Mouse (Mus musculus) inflammation-experienced regulatory T-cells, adult 16 weeks (primary cell): ENCODE data around the gene Helz2. TPM values are rescaled to one million over a fixed set of nuclear protein-coding genes. Genes with fewer than 3 reads are reported as not detected.

Experiments used
- polyA plus RNA-seq: library from polyadenylated mRNA; unstranded; fragments of 100-300 nt; shearing (Covaris generic); gene quantifications from one replicate; pipeline ENCODE4 v1.2.1, GENCODE M21; 2017

Helz2 gene
- 16.5 TPM for polyA plus RNA-seq

DNA sequence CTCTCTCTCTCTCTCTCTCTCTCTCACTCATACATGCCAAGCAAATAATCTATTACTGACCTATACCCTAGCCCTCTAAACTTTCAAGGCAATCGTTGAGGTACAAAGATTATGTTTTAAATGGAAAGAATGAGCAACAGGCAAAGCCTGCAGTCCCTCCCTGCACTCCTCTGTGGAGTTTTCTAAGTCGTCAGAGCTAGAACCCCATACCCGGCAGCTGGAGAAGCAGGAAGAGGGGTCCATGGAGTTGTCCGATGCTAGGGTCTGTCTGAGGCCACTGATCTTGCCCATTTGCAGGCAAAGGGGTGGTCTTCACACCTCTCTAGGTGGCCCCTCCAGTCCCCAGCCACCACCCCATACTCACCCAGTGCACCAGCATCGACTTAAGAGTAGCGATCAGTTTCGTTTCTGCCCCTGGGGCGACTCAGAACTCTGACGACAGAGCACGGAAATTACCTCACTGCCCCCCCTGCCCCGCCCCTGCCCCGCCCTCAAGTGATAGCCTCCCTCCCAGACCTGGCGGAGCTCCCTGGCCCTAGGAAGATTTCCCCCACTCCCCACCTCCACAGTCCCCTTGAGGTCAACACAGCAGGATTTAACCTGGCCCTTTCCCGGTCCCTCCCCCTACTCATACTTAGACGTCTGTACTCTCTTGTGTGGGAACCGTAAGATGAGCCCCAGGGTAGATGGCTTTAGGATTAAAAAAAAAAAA, at the start of gene Helz2:
Gene Helz2 (minus strand): TSS at position 426 of the 712 bp plus-strand sequence.

GRCm38 (mm10) chr2:181287958-181288350, 46.1 kb upstream of the Helz2 start, which contains the start of gene Gmeb2:
Gene Gmeb2 (minus strand): TSS chr2:181288035.

DNA sequence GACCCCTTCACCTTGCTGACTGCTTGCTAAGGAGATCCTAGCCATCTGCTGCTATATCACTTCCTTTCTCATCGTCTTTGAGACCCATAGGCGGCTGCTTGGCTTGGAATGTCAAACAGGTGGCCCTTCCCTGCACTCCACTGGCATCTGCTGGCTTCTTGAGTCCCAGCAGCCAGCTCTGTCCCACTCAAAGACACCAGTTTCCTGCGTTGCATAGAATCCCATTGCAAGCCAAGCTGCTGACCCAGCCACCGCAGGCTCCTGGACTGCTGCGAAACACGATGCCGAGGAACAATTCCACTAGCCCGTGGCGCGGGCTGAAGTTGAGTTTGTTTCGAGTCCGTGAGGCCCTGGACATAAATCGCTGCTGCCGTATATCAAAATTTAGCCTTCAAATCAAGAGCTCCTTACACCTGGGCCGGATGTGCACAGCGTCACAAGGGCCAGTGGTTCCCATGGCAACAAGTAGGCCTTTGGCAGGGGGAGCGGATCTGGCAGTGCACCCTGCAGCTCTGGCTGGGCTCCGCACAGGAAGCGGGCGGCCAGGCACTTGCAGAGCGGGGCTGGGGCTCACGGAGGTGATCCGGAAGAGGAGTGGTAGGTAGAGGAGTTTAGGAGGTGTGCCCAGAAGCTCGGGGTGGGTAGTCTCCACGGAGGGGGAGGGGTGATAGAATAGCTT, 22.1 kb downstream of the Helz2 start, which contains the start of gene Fndc11:
Gene Fndc11 (plus strand): TSS at position 476 of the 679 bp plus-strand sequence.

GRCm38 (mm10) chr2:181213021-181213445, 28.8 kb downstream of the Helz2 start, which contains the start of gene Srms:
Gene Srms (minus strand): TSS chr2:181213185.

GRCm38 (mm10) chr2:181202422-181202821, 39.4 kb downstream of the Helz2 start, which contains the start of gene Ptk6:
Gene Ptk6 (minus strand): TSS chr2:181202789.

DNA sequence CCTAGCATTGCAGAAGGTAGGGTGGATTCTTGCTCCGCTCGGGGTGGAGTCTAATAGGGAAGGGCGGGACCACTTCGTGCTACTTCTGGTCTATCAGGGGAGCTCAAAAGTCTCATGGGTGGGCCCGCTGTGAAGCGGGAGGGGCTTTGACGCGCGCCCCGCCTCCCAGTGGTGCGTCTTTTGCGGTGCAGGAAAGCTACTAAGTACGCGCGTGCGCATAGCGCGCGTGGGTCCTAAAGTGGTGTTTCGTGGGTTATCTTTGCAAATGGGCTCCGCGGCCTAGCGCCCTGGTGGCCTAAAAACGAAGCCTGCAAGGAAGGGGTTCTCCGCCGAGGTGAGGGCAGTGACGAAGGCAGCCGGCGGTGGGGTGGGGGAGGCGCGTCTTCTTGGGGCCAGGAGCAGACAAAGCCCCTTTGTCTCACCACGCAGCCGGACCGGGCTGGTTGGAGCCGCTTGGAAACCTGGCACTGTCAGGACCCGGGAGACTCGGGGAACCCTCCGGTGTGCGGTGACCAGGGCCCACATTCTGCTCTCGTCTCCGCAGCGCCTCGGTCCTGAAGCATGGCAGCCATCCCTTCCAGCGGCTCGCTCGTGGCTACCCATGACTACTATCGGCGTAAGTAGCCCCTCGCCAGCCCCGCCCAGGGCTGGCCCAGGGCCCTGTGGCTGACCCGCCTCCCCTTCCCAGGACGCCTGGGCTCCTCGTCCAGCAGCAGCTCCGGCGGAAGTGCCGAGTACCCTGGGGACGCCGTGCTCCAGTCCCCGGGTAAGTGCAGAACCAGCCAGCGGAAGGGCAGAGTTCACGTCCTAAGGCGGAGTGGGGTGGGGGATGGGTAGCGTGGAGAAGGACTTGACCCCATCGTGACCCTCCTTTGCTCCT, 54.5 kb downstream of the Helz2 start, which contains the start of gene Ppdpf:
Gene Ppdpf (plus strand): TSS at position 127 of the 880 bp plus-strand sequence.

Other genes starting within 250 kb of the Helz2 start
- not detected for gene Chrna4, start 198.5 kb downstream of the Helz2 start, polyA plus RNA-seq
- not detected for gene Kcnq2, start 106.7 kb downstream of the Helz2 start, polyA plus RNA-seq
- gene Eef1a2, start 85.0 kb downstream of the Helz2 start, polyA plus RNA-seq: not detected
- gene Ppdpf, start 54.8 kb downstream of the Helz2 start, polyA plus RNA-seq: 287 TPM
- not detected for gene Ptk6, start 39.2 kb downstream of the Helz2 start, polyA plus RNA-seq
- 1.00 TPM for gene Srms, start 28.8 kb downstream of the Helz2 start, polyA plus RNA-seq
- gene Fndc11, start 22.0 kb downstream of the Helz2 start, polyA plus RNA-seq: 0.68 TPM
- gene Gmeb2, start 46.0 kb upstream of the Helz2 start, polyA plus RNA-seq: 10.9 TPM
- not detected for gene Stmn3, start 72.5 kb upstream of the Helz2 start, polyA plus RNA-seq
- gene Rtel1, start 77.7 kb upstream of the Helz2 start, polyA plus RNA-seq: 78.0 TPM
- 114 TPM for gene Zgpat, start 122.9 kb upstream of the Helz2 start, polyA plus RNA-seq
- 169 TPM for gene Arfrp1, start 123.4 kb upstream of the Helz2 start, polyA plus RNA-seq
- 343 TPM for gene Lime1, start 138.1 kb upstream of the Helz2 start, polyA plus RNA-seq
- gene Zbtb46, start 217.4 kb upstream of the Helz2 start, polyA plus RNA-seq: 1.9 TPM